Mouse (Mus musculus) spleen, adult 2 months (tissue): ENCODE data around the gene Tagln3. TPM values are rescaled to one million over a fixed set of nuclear protein-coding genes. Genes with fewer than 3 reads are reported as not detected.

Experiments
- DNase-seq, 2 experiments: peaks; one replicate each; pipeline versions ENCODE4 v3.0.0 to v3.0.0-alpha.2; 2012 to 2021; ENCODE audit warnings: low spot score in 2 of 2, low read depth in 1 of 2
- H3K27ac ChIP-seq: fragments of 200-500 bp; 2 replicates; pipeline ENCODE4 v1.5.1; 2012; ENCODE audit warnings: low read length, inconsistent platforms; ENCODE audit not compliant: insufficient read depth
- H3K27me3 ChIP-seq: fragments of 200-500 bp; 2 replicates; pipeline ENCODE4 v1.6.1; 2012; ENCODE audit warnings: mild to moderate bottlenecking, moderate library complexity, low read length, inconsistent platforms; ENCODE audit not compliant: control insufficient read depth, insufficient read depth
- H3K36me3 ChIP-seq: fragments of 200-500 bp; 2 replicates; pipeline ENCODE4 v1.6.1; 2012; ENCODE audit warnings: mild to moderate bottlenecking, low read length, inconsistent platforms; ENCODE audit not compliant: control insufficient read depth, insufficient read depth
- H3K4me1 ChIP-seq: fragments of 200-500 bp; 2 replicates; pipeline ENCODE4 v1.6.1; 2011; ENCODE audit warnings: inconsistent platforms; ENCODE audit not compliant: control insufficient read depth, insufficient read depth, insufficient read length
- H3K4me3 ChIP-seq: fragments of 200-500 bp; 2 replicates; pipeline ENCODE4 v1.5.1; 2011; ENCODE audit warnings: mild to moderate bottlenecking, inconsistent platforms; ENCODE audit not compliant: insufficient read depth, insufficient read length; ENCODE audit errors: extremely low read depth
- CTCF ChIP-seq: fragments of 200-500 bp; IDR thresholded peaks from 2 replicates; pipeline ENCODE4 v1.5.1; 2011; ENCODE audit warnings: mild to moderate bottlenecking, inconsistent platforms; ENCODE audit not compliant: insufficient read depth, insufficient read length, insufficient replicate concordance; ENCODE audit errors: extremely low read depth
- POLR2A ChIP-seq: fragments of 200-500 bp; IDR thresholded peaks from 2 replicates; pipeline ENCODE4 v1.6.1; 2011; ENCODE audit warnings: low read depth, low read length, inconsistent platforms
- WGBS: fragments of 180-500 bp; shearing (Covaris S2); methylation state at CpG from one replicate; pipeline ENCODE4 v1.1.7; 2018; 5-methylcytosine and 5-hydroxymethylcytosine counted together
- polyA plus RNA-seq: library from polyadenylated mRNA; depleted of rRNA; stranded (reverse); fragments of >200 nt; gene quantifications from 2 replicates; pipeline ENCODE4 v1.2.3, GENCODE M21; 2012; rRNA removed

The Tagln3 gene
- polyA plus RNA-seq, 1 experiment = 0.34 TPM

DNA sequence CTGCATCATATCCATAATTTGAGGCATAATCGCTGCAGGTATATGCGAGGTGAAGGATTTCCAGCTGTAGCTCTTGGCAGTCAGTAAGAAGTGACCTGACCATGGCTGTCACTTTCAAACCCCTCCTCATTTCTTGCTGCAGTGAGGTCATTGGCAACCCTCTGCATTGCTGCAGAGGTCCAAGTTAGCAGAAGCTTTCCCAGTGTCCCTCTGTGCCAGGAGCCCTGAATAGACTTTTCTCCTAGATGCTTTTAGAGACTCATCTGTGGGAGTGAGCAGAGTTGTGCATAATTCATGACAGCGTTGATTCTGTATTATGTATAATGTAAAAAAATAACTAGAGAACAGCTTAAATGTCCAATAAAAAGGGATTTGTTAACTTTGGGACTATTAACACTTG lies 39.1 kb downstream of the Tagln3 start:
- Histone ChIP-seq H3K27ac (no peak overlapping the region), H3K36me3 (no peaks in the 10 kb centered on the region), H3K4me3 (no peak overlapping the region), H3K4me1 (no peaks in the 10 kb centered on the region), H3K27me3 (no peaks in the 10 kb centered on the region)
- DNase-seq = no peak
- 91% methylated on average over 3 of the region's 3 CpGs for WGBS
- TF ChIP-seq CTCF (no peak), POLR2A (no peak)

DNA sequence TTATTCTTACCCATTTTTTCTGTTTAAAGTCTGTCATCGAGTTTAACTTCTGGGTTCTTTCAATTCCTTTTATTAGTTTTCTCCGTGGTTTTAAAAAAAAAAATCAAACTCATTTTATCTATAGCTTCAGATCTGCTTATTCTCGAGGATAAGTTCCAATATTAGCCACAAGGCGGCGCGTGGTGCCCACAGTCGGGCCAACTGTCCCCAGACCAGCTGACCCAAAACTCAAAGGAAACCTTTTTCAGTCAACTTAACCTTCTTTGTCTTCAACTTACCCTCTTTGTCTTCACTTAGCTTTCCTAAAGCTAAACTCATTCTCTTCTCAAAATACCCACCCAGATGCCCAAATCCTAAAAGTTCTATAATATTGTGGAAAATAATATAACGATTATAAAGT lies 39.6 kb downstream of the Tagln3 start:
- no peak overlapping the region for H3K27ac ChIP-seq
- no peaks in the 10 kb centered on the region for H3K27me3 ChIP-seq

DNA sequence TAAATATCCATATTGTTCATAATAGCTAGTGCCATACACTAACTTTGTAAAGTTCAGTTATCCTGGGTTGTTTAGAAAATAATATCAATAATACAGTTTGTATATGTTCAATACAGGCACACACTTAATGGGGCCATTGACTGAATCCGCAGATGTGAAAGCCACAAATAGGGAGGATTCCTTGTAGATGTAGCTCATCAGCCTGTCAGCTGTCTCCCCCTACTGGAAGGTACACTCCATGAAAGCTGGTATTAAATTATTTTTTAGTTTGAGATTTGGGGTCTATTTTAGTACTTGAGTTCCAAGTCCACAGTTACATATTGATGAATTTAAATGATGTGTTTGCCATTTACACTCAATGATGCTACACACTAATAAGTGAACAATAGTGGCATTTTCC lies 47.9 kb downstream of the Tagln3 start:
- 6% methylated on average over 1 of the region's 1 CpGs for WGBS
- TF ChIP-seq CTCF = no peak
- TF ChIP-seq POLR2A = no peak

More for the DNA sequence above, 39.6 kb downstream of the Tagln3 start:
- WGBS = 13% methylated on average over 8 of the region's 8 CpGs
- no peak overlapping the region for H3K4me3 ChIP-seq
- H3K36me3 ChIP-seq = no peaks in the 10 kb centered on the region
- DNase-seq = peak in 1 of 2 experiments; percentile 44
- no peaks in the 10 kb centered on the region for H3K4me1 ChIP-seq
- TF ChIP-seq POLR2A (no peak), CTCF (peak; percentile 58; the same call in 1 of the 2 replicates)

DNA sequence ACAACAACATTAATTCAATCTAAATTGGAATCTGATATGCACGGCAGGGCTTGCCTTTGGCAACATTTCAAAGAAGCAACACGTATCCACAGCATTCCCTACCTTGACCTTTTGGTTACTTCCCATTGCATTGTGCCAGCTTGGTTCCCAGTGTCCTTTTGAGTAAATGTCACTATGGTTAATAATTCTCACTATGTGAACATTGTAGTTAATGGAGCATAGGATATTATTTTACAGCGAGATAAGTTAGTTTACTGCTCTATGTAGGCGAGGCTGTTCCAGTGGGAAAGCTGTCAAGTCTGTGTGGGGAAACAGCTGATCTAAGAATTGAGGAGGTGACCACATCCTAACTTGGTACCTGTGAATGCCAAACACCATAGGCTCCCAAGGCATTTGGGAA lies 54.4 kb downstream of the Tagln3 start:
- no peaks in the 10 kb centered on the region for H3K36me3 ChIP-seq
- TF ChIP-seq CTCF (no peak), POLR2A (no peak)

More for the DNA sequence above, 47.9 kb downstream of the Tagln3 start:
- no peak overlapping the region for H3K27ac ChIP-seq
- H3K4me3 ChIP-seq = no peak overlapping the region
- no peaks in the 10 kb centered on the region for H3K27me3 ChIP-seq
- H3K36me3 ChIP-seq = no peaks in the 10 kb centered on the region
- H3K4me1 ChIP-seq = no peaks in the 10 kb centered on the region
- DNase-seq = no peak

DNA sequence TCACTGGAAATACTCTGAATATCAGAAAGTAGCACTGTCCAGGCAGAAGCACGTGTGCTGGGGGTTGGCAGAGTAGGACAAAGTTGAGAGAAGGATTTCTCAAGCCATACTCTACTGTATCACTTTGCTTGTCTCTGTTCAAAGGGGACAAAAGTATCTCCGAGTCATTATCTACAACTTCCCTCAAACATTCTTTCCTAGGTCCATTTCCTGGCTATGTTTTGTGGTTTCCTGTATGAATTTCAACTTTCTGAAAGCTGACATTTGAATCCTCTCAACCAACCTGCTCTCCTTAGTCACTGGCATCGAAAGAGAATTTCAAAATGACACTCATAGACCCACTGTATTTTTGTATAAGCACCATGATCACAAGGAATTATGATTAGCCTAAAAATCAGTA lies 56.2 kb downstream of the Tagln3 start:
- Histone ChIP-seq H3K4me3 (no peak overlapping the region), H3K27me3 (no peaks in the 10 kb centered on the region), H3K36me3 (no peaks in the 10 kb centered on the region), H3K4me1 (no peaks in the 10 kb centered on the region), H3K27ac (no peak overlapping the region)
- DNase-seq = no peak
- WGBS = 12% methylated on average over 3 of the region's 3 CpGs
- TF ChIP-seq CTCF (no peak), POLR2A (no peak)

More for the DNA sequence above, 54.4 kb downstream of the Tagln3 start:
- DNase-seq = no peak
- WGBS = 80% methylated on average over 4 of the region's 4 CpGs
- no peak overlapping the region for H3K4me3 ChIP-seq
- H3K27me3 ChIP-seq = no peaks in the 10 kb centered on the region
- H3K27ac ChIP-seq = no peak overlapping the region
- no peaks in the 10 kb centered on the region for H3K4me1 ChIP-seq

DNA sequence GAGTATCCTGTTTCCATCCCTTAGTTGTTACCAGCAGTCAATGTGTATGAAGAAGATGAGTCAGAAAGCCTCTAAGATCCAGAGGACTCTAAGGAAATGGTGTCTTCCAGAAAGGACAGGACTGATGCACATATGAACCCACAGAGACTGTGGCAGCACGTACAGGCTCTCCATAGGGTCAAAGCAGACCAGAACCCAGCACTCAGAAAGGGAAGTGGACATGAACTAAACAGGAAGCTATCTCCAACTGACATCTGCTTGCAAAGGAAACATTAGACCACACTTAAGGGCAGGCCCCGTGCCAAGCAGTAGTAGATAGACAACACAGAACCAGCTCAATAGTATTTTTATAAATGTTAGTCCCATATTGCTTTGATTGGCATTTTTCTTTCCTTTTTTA lies 58.3 kb downstream of the Tagln3 start:
- H3K27me3 ChIP-seq = no peaks in the 10 kb centered on the region
- no peak for DNase-seq
- no peak overlapping the region for H3K27ac ChIP-seq
- WGBS = 5% methylated on average over 2 of the region's 2 CpGs
- TF ChIP-seq CTCF (no peak), POLR2A (no peak)
- H3K4me3 ChIP-seq = no peak overlapping the region
- no peaks in the 10 kb centered on the region for H3K36me3 ChIP-seq
- no peaks in the 10 kb centered on the region for H3K4me1 ChIP-seq

DNA sequence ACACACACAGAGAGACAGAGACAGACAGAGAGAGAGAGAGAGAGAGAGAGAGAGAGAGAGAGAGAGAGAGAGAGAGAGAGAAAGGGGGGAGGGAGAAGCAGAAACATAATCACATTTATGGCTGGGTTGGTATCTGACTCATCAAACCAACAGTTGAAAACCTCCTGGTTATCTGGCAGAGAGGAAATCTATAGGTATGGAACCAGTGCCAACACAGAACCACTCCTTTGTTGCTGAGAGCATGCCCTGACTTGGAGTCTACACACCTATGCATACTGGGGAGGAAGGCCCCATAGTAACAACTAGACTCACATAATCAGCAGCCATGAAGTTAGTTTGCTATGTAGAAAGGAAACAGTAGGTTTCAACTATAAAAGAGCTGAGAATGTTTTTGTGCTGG lies 62.0 kb downstream of the Tagln3 start:
- Histone ChIP-seq H3K27me3 (no peaks in the 10 kb centered on the region), H3K36me3 (no peaks in the 10 kb centered on the region), H3K4me1 (no peaks in the 10 kb centered on the region), H3K27ac (no peak overlapping the region), H3K4me3 (no peak overlapping the region)
- no peak for TF ChIP-seq CTCF
- no peak for TF ChIP-seq POLR2A
- DNase-seq = no peak

Other genes starting within 250 kb of the Tagln3 start
- not detected in 2 replicates for gene Gm609, start 231.6 kb downstream of the Tagln3 start, polyA plus RNA-seq
- not detected in 2 replicates for gene Gm17783, start 192.6 kb downstream of the Tagln3 start, polyA plus RNA-seq
- gene Slc9c1, start 189.3 kb downstream of the Tagln3 start, polyA plus RNA-seq = not detected in 2 replicates
- gene Gcsam, start 114.2 kb downstream of the Tagln3 start, polyA plus RNA-seq = 1.2 and 2.2 TPM in 2 replicates
- 0.05 TPM in 1 of 2 replicates, not detected in the other for gene BC016579, start 70.5 kb downstream of the Tagln3 start, polyA plus RNA-seq
- 0.05 and 0.12 TPM in 2 replicates for gene Tmprss7, start 30.9 kb downstream of the Tagln3 start, polyA plus RNA-seq
- gene Abhd10, start 18.3 kb upstream of the Tagln3 start, polyA plus RNA-seq = 3.6 and 3.7 TPM in 2 replicates
- 4.7 and 5.0 TPM in 2 replicates for gene Phldb2, start 229.0 kb upstream of the Tagln3 start, polyA plus RNA-seq